Mouse (Mus musculus) ovary, postnatal 36 days (tissue): ENCODE results near the gene Wasl.

Source experiments
- DNase-seq: peaks from one replicate; pipeline ENCODE4 v3.0.0; 2022; ENCODE audit warnings: low spot score, mixed read lengths

Gene Wasl

GRCm38 (mm10) chr6:24645346-24646053 lies 19.3 kb downstream of the Wasl start:
- DNase-seq = no peak

- no peak for DNase-seq
Measured at GRCm38 (mm10) chr6:24642960-24643359, 21.8 kb downstream of the Wasl start.

GRCm38 (mm10) chr6:24642161-24642560 lies 22.6 kb downstream of the Wasl start:
- DNase-seq = no peak

GRCm38 (mm10) chr6:24641286-24641685 lies 23.5 kb downstream of the Wasl start:
- DNase-seq = no peak

- DNase-seq = no peak
Measured at GRCm38 (mm10) chr6:24635814-24636213, 29.0 kb downstream of the Wasl start.

- no peak for DNase-seq
Measured at GRCm38 (mm10) chr6:24634065-24634464, 30.7 kb downstream of the Wasl start.

- no peak for DNase-seq
Measured at GRCm38 (mm10) chr6:24632061-24632460, 32.7 kb downstream of the Wasl start.

GRCm38 (mm10) chr6:24628499-24628898 lies 36.3 kb downstream of the Wasl start:
- no peak for DNase-seq

GRCm38 (mm10) chr6:24627586-24628030 lies 37.2 kb downstream of the Wasl start:
- DNase-seq = no peak

GRCm38 (mm10) chr6:24622098-24622497 lies 42.7 kb downstream of the Wasl start:
- DNase-seq = no peak

GRCm38 (mm10) chr6:24620936-24621335 lies 43.9 kb downstream of the Wasl start:
- DNase-seq = no peak

- DNase-seq = no peak
Measured at GRCm38 (mm10) chr6:24619285-24620045, 45.3 kb downstream of the Wasl start.

- no peak for DNase-seq
Measured at GRCm38 (mm10) chr6:24616746-24617145, 48.1 kb downstream of the Wasl start.

- no peak for DNase-seq
Measured at GRCm38 (mm10) chr6:24613918-24614317, 50.9 kb downstream of the Wasl start.

- no peak for DNase-seq
Measured at GRCm38 (mm10) chr6:24613346-24613745, 51.5 kb downstream of the Wasl start.

GRCm38 (mm10) chr6:24612074-24612755 lies 52.6 kb downstream of the Wasl start:
- DNase-seq = no peak

GRCm38 (mm10) chr6:24610358-24610757 lies 54.5 kb downstream of the Wasl start:
- DNase-seq = no peak

GRCm38 (mm10) chr6:24609531-24609930 lies 55.3 kb downstream of the Wasl start:
- no peak for DNase-seq

GRCm38 (mm10) chr6:24608682-24609081 lies 56.1 kb downstream of the Wasl start:
- DNase-seq = no peak

- no peak for DNase-seq
Measured at GRCm38 (mm10) chr6:24608129-24608528, 56.7 kb downstream of the Wasl start.

- no peak for DNase-seq
Measured at GRCm38 (mm10) chr6:24607531-24607930, 57.3 kb downstream of the Wasl start.

GRCm38 (mm10) chr6:24606512-24606911 lies 58.3 kb downstream of the Wasl start:
- DNase-seq = no peak

- DNase-seq = no peak
Measured at GRCm38 (mm10) chr6:24605631-24606030, 59.2 kb downstream of the Wasl start.
